Mouse (Mus musculus) frontal cortex, postnatal 10 days (tissue): Measurements from ENCODE around the gene Tmem206.

ENCODE experiments used
- DNase-seq, 2 experiments: peaks; one replicate each; pipeline ENCODE4 v3.0.0; 2022; ENCODE audit warnings: low spot score in 2 of 2, mixed read lengths in 1 of 2

The Tmem206 gene

GRCm38 (mm10) chr1:191307766-191308455 lies 17.8 kb upstream of the Tmem206 start:
- DNase-seq, result no peak

GRCm38 (mm10) chr1:191311296-191311898 lies 14.3 kb upstream of the Tmem206 start:
- DNase-seq, result no peak

- peak; percentile 53 to 77 for DNase-seq
Measured at GRCm38 (mm10) chr1:191312513-191312941, 13.2 kb upstream of the Tmem206 start.

GRCm38 (mm10) chr1:191313158-191313557 lies 12.6 kb upstream of the Tmem206 start:
- DNase-seq, result no peak

GRCm38 (mm10) chr1:191313926-191314325 lies 11.8 kb upstream of the Tmem206 start:
- no peak for DNase-seq

GRCm38 (mm10) chr1:191316818-191317217 lies 8.9 kb upstream of the Tmem206 start:
- no peak for DNase-seq

GRCm38 (mm10) chr1:191317591-191318196 lies 8.0 kb upstream of the Tmem206 start, which contains the start of gene Nenf:
Nenf (minus strand) TSS chr1:191318194.
- peak; percentile 45 to 75 for DNase-seq

GRCm38 (mm10) chr1:191318686-191319085 lies 7.0 kb upstream of the Tmem206 start:
- no peak for DNase-seq

GRCm38 (mm10) chr1:191323381-191323780 lies 2.3 kb upstream of the Tmem206 start:
- DNase-seq, result no peak

GRCm38 (mm10) chr1:191324733-191325590 lies 750 bp upstream of the Tmem206 start:
- no peak for DNase-seq

- no peak for DNase-seq
Measured at GRCm38 (mm10) chr1:191326233-191326882, 646 bp downstream of the Tmem206 start.

- no peak for DNase-seq
Measured at GRCm38 (mm10) chr1:191327258-191327657, 1.5 kb downstream of the Tmem206 start.

- no peak for DNase-seq
Measured at GRCm38 (mm10) chr1:191328019-191328441, 2.3 kb downstream of the Tmem206 start.

- DNase-seq, result no peak
Measured at GRCm38 (mm10) chr1:191330356-191330755, 4.6 kb downstream of the Tmem206 start.

GRCm38 (mm10) chr1:191334500-191334899 lies 8.8 kb downstream of the Tmem206 start:
- DNase-seq, result no peak

GRCm38 (mm10) chr1:191339876-191340275 lies 14.2 kb downstream of the Tmem206 start:
- DNase-seq, result no peak

GRCm38 (mm10) chr1:191340530-191340929 lies 14.8 kb downstream of the Tmem206 start:
- DNase-seq, result no peak

GRCm38 (mm10) chr1:191347602-191348001 lies 21.9 kb downstream of the Tmem206 start:
- DNase-seq, result no peak

GRCm38 (mm10) chr1:191348592-191348991 lies 22.9 kb downstream of the Tmem206 start:
- no peak for DNase-seq

- no peak for DNase-seq
Measured at GRCm38 (mm10) chr1:191348996-191349395, 23.3 kb downstream of the Tmem206 start.

GRCm38 (mm10) chr1:191349486-191350037 lies 23.9 kb downstream of the Tmem206 start:
- no peak for DNase-seq
